Mouse (Mus musculus): ENCODE measurements around the gene Serpina9.
A peak's percentile ranks its signal among the peaks of the same experiment; 100 is the strongest.

The Serpina9 gene

DNA sequence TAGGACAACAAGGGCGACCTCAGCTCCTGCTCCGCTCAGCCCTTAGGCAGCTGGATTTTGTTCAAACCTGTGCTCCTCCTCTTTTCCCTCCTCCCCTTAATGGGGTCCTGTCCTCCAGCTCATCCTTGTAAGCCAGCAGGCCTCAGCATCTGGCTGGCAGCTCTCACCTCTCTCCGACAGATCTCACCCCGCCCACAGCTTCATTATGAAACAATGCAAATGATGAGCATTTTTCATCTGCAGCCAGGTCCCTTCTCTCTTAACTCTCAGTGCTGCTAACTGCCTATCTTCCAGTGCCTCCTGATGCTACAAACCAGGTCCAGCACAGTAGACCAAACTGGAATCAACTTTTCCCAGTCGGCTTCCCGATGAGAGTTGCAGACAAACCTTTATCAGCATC, at the start of gene Serpina9:
Gene Serpina9 (minus strand): TSS at position 136 of the 400 bp plus-strand sequence.
- DNase-seq (ENCODE audit: low spot score): no peak

DNA sequence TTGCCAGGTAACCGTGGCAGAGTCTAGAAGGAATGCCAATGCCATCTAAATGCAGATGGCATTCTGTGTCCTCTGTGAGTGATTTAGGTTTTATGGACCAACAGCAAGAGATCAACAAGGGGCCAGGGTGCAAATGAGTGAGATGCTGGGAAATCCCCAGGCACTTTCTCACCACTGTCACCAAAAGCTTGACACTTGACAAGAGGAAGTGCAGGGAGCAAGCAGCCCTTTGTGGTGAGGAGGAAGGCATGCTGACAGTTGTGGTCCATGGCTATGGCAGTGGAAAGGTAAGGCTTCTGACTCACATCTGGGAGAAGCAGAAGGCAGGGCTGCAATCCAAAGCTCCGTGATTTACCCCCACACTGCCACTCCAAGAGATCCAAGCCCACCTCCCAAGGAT, 48.3 kb upstream of the Serpina9 start:
- no peak for DNase-seq (ENCODE audit: low spot score)

DNA sequence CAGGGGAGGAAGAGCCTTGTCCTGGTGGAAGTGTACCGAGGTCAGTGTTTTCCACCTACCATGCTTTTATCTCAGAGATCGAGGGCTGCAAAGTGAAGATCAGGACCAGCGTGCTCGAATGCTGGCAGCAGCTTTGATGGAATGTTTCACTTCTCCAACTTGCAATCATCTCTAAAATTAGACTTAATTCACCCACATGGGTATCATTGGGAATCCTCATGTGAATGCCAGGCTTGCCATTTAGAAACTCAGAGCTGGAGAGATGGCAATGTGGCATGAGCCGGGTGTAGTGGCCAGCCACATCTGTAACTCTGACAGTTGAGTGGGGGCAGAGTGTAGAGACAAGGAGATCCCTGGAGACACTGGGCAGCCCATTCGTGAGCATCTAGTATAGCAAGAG, 46.6 kb upstream of the Serpina9 start:
- no peak for DNase-seq (ENCODE audit: low spot score)

DNA sequence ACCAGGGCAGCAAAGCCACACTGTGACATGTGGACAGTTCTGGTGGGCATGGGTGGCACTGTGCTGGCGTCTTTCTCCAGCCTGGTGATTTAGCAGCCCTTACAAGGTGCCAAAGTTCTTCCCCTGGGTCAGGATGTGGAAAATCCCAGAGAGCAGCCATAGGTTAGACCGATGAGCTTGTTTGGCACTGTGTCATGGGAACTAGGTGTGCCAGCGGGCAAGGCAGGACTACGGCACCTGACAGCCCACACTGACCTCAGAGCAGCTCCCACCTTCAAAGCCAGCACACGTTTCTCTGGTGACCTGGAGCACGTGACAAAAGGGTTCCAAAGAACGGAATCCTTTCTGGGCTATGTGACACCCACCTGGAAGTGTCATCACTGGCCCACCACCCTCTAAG, 44.0 kb upstream of the Serpina9 start:
- DNase-seq (ENCODE audit: low spot score): no peak

DNA sequence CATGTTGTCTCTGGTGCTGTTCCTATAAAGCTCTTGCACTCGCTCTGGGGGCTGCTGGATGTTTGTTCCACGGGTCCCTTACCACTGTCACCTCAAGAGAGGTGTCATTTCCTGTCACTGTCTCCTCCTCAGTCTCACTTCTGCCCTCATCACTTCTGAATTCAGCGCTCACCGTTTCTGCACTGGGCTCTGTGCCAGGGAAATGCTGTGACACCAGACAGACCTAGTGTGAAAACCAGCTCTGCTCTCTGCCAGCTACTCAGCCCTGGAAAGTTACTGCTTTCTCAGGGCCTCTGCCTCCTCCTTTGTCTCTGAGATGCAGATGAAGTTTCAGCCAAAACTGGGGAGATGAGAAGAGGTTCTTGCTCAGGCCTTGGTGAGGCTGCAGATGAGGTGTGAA, 43.5 kb upstream of the Serpina9 start:
- DNase-seq (ENCODE audit: low spot score): no peak

DNA sequence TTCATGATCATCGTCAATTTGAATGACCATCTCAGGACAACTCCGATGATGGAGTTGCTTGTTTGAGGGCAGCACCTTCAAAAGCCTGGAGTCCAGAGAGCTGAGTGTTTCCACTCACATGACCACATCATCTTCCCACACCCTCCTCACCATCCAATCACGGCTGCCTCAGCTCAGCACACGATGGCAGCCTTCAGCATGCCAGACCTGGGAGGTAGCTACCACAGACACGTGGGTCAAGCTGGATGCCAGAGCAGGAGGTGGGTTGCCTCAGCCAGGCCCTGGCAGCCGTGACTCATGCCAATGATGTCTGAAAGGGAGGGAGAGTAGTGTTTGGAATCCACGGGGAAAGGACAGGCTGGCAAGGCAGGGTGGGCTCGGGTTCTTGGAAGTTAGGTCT, 42.2 kb upstream of the Serpina9 start:
- DNase-seq (ENCODE audit: low spot score): no peak

DNA sequence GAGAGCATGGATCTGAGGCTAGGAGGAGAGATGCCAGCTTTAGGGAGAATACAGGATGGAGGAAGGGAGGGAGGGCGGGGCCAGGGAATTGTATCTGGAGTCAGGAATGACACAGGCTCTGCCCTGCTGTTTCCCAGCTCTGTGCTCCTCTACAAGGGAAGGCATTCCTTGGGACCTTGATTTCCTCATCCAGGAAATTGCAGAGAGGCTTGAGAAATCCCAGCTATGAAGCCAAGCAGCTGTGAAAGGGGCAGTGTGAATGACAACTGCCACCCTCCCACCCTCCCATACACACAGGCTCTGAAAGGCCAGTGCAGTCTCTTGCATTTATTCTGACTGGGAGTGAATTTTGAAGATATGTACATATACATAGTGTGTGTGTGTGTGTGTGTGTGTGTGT, 40.4 kb upstream of the Serpina9 start:
- DNase-seq (ENCODE audit: low spot score): no peak

DNA sequence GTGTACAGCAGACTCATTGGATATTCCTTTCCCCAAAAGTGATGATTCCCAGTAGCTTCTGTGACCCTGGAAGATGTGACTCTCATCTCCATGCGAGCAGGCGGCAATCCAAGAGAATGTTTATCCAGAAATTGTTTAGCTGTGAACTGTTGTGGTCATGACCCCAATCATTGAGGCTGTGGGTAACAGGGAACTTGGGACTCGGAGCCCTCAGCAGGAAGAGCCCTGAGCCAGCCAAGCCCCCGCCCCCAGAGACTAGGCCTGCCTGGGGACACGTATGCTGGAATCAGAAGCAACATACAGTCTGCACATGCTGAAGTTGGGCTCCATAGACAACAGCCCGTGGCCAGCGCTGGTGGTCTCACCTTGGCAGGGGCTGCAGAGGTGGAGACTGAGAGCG, 32.2 kb upstream of the Serpina9 start:
- DNase-seq (ENCODE audit: low spot score): no peak

DNA sequence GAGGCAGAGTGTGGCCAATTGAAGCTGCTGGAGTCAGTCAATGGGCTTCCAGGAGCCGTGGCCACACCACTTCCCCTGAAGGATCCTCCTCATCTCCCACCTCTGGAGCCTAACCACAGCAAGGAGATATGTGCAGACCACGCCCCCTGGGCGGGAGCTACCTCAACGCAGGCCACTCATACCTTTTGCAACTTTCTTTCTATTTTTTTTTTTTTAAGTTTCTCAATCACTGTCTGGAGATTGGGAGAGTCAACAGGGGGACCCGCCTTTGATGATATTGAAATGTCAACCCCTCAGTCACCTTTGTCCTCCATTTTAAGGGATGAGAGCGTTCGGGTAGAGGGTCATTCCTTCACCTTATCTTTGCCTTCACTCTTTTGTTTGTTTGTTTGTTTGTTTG, 30.8 kb upstream of the Serpina9 start, which contains the start of gene Serpina12:
Gene Serpina12 (minus strand): TSS at position 101 of the 400 bp plus-strand sequence.
- no peak for DNase-seq (ENCODE audit: low spot score)

DNA sequence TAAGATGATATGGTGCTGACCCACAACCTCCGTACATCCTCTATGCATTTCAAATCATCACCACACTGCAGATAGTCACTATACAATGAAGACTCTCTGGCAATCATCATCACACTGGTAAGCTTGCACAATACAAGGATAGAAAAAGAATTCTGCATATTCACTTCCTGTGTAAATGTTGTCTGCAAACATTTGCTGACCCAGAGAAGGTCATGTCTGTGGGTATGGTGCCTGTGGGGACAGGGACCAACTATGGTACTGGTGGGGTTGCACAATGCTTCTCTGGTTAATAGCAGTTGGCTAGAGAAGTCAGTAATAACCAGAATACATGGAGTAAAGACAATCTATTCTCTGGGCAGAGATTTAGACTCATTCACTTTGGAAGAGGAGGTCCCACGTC, 29.2 kb upstream of the Serpina9 start:
- DNase-seq (ENCODE audit: low spot score): no peak

DNA sequence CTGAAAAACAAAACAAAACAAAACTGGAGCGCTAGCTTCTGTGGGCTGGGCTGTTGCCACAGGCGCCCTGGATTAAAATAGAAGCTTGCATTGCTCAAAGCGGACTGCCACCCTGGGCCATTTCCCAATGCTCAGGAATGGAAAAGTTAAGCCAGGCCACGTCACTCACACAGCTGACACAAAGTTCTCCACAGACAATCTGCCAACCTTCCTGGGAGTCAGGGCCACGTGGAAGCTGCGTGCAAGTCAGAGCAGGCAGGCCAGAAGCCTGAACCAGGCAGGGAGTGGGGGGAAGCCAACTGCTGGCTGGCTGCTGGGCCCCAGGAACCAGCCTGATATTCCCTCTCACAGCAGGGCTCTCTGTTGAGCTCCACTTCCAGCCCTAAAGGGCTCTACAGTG, 27.8 kb upstream of the Serpina9 start:
- DNase-seq (ENCODE audit: low spot score): no peak

DNA sequence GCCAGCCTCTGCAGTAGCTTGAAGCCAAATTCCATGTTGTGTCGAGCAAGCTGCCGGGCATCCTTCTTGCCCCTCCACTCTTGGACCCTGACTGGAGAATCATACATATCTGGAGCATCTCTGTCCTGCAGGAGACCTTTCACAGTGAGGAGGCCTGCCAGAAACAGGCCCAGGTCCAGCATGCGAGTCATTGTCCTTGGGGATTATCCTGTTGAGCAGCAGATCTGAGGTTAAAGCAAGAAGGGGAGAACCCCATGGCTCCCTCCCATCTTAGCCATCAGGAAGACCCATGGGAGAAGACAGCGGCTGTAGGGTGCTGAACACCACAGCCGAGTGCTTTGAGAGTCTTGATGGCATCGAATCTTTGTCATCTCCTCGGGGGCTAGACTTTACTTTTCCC, 24.6 kb upstream of the Serpina9 start:
- DNase-seq (ENCODE audit: low spot score): no peak

DNA sequence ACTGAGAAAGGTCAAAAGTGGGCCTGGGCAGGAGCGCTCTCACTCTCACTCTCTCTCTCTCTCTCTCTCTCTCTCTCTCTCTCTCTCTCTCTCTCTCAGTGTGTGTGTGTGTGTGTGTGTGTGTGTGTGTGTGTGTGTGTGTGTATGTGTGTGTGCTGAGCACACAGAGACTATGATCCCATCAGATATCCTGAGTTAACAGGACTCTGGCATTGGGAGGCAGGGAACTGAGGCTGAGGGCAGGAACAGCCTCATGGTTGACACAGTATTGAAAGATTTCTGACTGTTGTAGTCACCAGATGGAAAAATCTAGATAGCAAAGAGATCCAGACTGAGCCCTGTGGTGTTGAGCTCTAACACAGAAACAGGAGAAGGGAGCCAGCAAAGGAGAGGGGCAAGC, 20.2 kb upstream of the Serpina9 start:
- DNase-seq (ENCODE audit: low spot score): no peak

DNA sequence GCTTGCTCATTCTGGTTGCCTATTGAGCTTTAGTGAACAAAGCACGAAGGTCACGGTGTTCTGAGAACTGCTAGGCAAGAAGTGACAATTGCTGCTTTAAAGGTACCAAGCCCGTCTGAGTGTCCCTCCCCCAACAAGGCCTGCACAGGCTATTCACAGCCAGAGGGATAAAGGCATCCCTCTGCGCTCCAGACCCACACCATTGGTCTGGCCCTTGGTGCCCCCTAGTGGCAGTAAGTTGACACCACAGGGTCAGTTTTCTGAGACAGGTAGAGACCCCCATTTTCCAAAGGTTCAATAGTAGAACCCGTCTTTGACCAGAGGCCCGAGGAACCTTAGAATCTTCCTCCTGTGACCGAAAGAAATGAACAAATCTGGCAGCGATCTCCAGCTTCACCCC, 16.4 kb upstream of the Serpina9 start:
- peak; percentile 14 for DNase-seq (ENCODE audit: low spot score)

DNA sequence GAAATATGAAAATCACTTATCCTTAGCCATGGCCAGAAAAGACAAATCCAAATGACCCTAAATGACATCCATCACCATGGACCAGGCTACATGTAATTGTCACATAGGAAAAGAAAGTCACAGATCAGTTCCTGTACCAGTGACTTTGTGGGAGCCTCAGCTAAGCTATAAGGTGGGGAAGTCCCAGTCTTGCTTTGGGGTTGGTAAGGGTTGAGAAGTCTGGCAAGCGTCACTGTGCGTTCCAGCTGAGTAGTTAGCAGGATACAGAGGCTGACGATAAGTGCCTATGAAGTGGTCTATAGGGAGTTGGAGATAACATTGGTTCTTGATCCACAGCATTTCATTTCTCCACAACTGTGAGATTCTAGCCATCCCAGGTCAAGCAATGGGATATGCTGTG, 1.7 kb upstream of the Serpina9 start:
- no peak for DNase-seq (ENCODE audit: low spot score)

DNA sequence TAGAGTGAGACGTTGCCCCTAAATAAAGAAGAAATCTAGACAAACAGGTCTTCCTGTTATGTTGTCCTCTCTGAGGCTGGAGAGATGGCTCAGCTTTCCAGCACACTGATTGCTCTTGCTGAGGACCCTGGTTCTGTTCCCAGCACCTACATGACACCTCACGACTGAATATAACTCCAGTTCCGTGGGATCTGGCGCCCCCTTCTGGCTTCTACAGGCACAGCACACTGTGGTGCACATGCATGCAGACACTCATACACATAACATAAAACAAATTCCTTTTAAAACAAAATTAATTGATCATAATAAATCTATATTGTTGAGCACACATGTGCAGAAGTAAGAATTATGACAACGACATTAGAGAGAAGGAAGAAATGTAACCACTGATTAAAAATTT, 8.9 kb downstream of the Serpina9 start:
- DNase-seq (ENCODE audit: low spot score): no peak

DNA sequence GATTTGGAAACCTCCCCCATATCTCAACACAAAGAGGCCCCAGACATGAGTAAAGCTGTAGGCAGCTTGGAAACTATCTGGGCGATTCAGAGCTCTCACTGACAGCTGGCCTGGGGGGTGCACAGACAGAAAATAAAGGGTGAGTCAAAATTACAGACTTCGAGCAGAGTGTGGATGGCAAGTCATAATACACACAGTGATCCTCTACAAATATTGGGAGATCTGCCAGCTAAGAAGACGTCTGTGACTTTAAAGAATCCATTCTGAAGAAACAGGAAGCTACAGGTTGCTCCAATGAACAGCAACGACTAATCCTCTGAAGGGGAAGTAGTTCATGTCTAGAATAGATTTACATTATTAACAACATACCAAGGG, 10.3 kb downstream of the Serpina9 start:
- DNase-seq (ENCODE audit: low spot score): no peak

DNA sequence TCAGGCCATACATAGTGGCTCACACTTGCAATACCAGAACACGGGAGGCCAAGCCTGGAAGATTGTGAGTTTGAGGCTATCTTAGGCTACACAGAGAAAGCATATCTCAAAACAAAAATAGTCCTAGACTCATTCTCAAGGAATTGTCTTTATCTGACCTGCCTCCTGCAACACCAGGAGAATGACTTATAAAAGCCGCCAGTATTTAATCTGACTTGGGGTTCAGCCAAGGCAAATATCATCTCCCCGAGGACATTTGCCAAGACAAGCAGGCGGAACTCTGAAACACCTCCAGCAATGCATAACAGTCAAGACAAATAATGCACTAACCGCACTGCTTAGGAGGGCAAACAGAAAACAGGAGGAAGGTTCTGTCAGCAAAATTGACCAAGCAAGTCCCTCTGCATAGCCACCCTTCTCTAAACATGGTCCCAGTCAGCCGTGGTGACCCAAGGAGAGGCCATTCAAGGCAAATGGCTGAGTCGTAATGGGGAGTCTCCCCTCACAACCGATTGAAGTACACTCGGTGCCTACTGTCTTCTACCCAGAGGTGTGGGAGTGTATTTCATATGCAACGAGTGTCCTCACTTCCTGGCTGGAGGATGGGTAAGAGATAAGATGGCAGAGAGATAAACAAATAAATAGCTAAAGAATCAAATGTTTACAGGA, 10.9 kb downstream of the Serpina9 start:
- no peak for DNase-seq (ENCODE audit: low spot score)

DNA sequence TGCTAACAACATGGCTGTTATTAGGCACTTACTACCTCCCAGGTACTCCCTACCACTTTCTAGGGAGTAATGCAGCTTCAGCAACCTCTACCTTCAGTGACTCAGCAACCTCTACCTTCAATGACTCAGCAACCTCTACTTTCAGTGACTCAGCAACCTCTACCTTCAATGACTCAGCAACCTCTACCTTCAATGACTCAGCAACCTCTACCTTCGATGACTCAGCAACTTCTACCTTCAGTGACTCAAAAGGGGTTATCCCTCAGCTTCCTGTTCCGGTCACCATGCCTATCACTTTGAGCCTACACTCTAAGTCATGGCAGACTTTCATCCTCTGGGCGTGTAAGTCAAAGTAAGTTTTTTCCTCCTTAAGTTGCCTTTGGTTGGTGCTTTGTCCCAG, 13.0 kb downstream of the Serpina9 start:
- DNase-seq (ENCODE audit: low spot score): no peak

DNA sequence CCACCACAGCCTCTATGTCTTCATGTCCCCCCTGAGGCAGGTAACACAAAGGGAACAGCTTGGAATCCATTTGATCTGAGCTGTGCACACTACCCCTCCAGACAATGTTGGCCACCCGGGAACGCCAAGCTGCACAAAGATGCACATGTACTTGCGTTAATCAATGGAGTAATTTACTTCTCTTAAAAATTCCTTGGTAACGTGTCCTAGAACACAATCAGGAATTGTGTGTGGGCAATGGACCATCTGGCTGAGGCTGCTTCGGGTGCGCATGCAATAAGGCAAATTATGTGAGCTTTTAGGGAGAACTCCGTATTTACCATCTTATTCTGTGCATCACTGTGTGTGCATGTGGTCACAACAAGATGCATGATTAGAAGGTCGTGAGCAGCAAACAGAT, 13.9 kb downstream of the Serpina9 start:
- no peak for DNase-seq (ENCODE audit: low spot score)

DNA sequence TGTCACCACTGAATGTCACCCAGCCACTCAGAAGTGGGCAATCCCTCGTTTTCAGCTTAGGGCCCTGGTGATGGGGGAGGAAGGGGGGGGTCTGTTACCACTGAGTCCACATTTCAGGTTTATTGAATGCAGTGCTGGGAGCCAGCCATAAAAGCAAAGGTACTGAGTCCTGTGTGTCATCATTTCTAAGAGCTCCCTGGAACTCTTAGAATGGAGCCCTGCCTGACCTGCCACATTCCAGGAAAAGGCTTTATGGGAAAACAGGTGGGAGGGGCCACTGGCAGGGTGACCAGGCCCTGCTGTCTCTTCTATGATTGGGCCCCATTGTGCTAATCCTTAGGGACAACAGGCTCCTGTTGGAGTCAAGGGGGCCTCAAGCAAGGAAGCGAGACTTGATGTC, 17.0 kb downstream of the Serpina9 start:
- no peak for DNase-seq (ENCODE audit: low spot score)

DNA sequence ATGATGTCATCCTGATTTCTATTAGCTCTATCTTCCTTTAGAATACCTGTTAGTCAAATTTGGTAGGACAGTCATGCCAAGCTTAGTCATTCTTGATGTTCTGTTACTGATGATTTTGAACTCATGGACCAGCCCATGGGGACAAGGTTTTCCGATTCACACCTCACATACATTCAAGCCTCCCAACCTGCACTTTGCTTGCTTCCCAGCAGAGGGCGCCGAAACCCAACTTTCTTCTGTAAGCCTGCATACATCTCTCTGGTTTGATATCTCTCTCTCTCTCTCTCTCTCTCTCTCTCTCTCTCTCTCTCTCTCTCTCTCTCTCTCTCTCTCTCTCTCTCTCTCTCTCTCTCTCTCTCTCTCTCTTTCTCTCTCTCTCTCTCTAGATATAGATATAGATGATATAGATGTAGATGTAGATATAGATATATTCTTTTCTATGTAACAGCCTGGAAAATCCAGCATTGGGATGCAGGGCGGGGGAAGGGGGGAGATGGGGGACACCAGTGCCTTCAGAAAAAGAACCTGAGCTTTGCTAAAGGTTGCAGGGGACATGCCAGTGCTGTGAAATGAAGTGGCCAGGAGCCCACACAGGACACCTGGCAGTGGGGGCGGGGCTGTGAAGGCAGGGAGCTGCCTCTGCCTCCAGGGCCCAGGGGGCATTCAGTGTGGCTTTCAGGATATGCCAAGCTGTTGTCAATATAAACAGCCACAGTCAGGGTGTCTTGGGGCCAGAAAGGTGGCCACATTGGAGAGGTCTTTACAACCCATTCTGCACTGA, 18.1 kb downstream of the Serpina9 start:
- DNase-seq (ENCODE audit: low spot score): peak; percentile 80

DNA sequence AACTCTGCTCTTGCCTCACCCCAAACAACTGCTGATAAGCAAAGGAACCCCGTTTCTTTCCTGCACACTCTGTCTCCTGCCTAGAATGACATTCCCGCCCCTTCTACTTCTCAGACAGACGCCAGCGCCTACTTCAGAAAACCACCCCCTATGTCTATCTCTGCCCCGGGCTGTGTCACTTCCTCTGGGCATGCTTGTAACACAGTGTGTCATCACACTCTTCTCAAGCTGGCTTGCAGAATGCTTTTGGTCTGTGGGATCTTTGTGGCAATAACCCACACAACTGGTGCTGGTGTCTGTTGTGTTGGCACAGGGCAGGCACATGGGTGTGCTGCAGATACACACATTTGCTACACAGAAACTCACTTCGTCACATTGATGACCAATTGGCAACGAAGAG, 20.6 kb downstream of the Serpina9 start:
- DNase-seq (ENCODE audit: low spot score): no peak

DNA sequence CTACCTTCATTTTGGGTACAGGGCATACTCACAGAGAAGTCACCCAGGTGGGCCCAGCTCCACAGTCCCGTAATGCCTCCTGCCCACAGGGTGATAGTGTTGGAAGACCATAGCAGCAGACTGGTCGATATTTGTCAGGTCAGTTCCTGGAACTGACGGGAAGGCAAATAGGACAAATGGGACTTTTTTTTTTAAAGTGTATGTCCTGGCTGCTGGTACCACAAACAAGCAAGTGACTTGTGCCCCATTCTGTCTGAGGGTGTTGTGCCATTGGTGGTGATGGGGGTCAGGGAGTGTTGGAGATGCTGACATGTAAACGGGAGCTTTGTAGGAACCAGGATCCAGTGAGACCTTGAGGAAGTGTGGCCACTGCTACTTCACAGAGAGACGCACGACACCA, 23.7 kb downstream of the Serpina9 start, which contains the start of gene Serpina11:
Gene Serpina11 (minus strand): TSS at position 101 of the 400 bp plus-strand sequence.
- no peak for DNase-seq (ENCODE audit: low spot score)

All from retina, embryonic 14.5 days (tissue).